Mouse (Mus musculus) bone marrow macrophage, adult 2 months (primary cell): ENCODE measurements at regions not wholly inside any gene's neighbourhood (a gene's known extent, or its start where the extent isn't known, plus 50 kb on each side); places are given as distances from the start of the nearest gene placed in this dataset.

ENCODE experiments used
- CTCF ChIP-seq: IDR thresholded peaks from 2 replicates; pipeline ENCODE4 v1.5.1; 2012; ENCODE audit warnings: low read depth, mild to moderate bottlenecking, low read length, moderate library complexity
- POLR2A ChIP-seq: IDR thresholded peaks from 2 replicates; pipeline ENCODE4 v1.6.1; 2012; ENCODE audit warnings: mild to moderate bottlenecking, low read depth, low read length, borderline replicate concordance

GRCm38 (mm10) chr8:53930685-53931084, 146.7 kb upstream of the Vegfc start:
- TF ChIP-seq CTCF: no peak
- no peak for TF ChIP-seq POLR2A
